ENCODE assay signal across 8 mouse cellular contexts in genomic region chr11:120795756-120796613, GRCm38 (mm10). TPM values are rescaled to one million over a fixed set of nuclear protein-coding genes. Genes with fewer than 3 reads are reported as not detected.
DNase-seq lines count a peak whose midpoint lies in the region; ATAC-seq and TF ChIP-seq lines count a peak whose summit lies in the region.

Gene Dus1l (minus strand): TSS chr11:120796403.

- no peaks in the 10 kb centered on the region for H3K9me3 ChIP-seq in ES-E14 (ENCODE audit: control insufficient read depth, insufficient read depth, low read depth, low read length)
- H3K9me3 ChIP-seq in forebrain, embryonic 16.5 days (ENCODE audit: control insufficient read depth, low read length), result no peaks in the 10 kb centered on the region
- no peaks in the 10 kb centered on the region for H3K9me3 ChIP-seq in lung, embryonic 14.5 days (ENCODE audit: low read depth, low read length)

- H3K4me3 ChIP-seq in ES-E14 (ENCODE audit: insufficient read depth in 1 of 2, low read depth in 1 of 2, low read length in 2 of 2, poor library complexity in 1 of 2, severe bottlenecking in 1 of 2), result peak within 1 kb of the TSS; percentile 81 to 95
- H3K4me3 ChIP-seq in forebrain, embryonic 16.5 days (replicated peaks; ENCODE audit: low read length), result peak within 1 kb of the TSS; percentile 96
- H3K4me3 ChIP-seq in layer of hippocampus, adult 2 months, result peak within 1 kb of the TSS; percentile 92
- H3K4me3 ChIP-seq in lung, embryonic 14.5 days (ENCODE audit: low read depth, low read length), result peak within 1 kb of the TSS; percentile 100
- H3K4me3 ChIP-seq in olfactory bulb, adult 2 months (ENCODE audit: insufficient read depth, low read depth, low read length), result peak within 1 kb of the TSS; percentile 89
- H3K4me3 ChIP-seq in thymus, adult 2 months (ENCODE audit: control insufficient read depth, insufficient read depth, low read length), result peak within 1 kb of the TSS; percentile 74

- WGBS in forebrain, embryonic 16.5 days, result 2% methylated on average over 59 of the region's 59 CpGs
- 2% methylated on average over 59 of the region's 59 CpGs for WGBS in lung, embryonic 14.5 days
- WGBS in olfactory bulb, adult 2 months, result 2% methylated on average over 59 of the region's 59 CpGs
- 2% methylated on average over 59 of the region's 59 CpGs for WGBS in thymus, adult 2 months

- TF ChIP-seq POLR2A in olfactory bulb, adult 2 months (IDR thresholded peaks at IDR 0.05; ENCODE audit: insufficient read depth, low read depth, low read length), result peak; percentile 95
- peak; percentile 59 for TF ChIP-seq POLR2A in thymus, adult 2 months (IDR thresholded peaks at IDR 0.05; ENCODE audit: control insufficient read depth, extremely low read depth, insufficient read depth, low read length, poor library complexity)

- H3K27ac ChIP-seq in ES-E14 (ENCODE audit: insufficient read depth, low read depth, low read length, poor library complexity, severe bottlenecking), result 0 out of 2 replicates have a peak within 1 kb of the TSS, but pooled peaks have one; percentile 24
- H3K27ac ChIP-seq in forebrain, embryonic 16.5 days (ENCODE audit: low read length), result peak within 1 kb of the TSS; percentile 78
- H3K27ac ChIP-seq in layer of hippocampus, adult 2 months, result peak within 1 kb of the TSS; percentile 91
- H3K27ac ChIP-seq in lung, embryonic 14.5 days (ENCODE audit: low read depth), result peak within 1 kb of the TSS; percentile 80; the same call in 1 of the 2 replicates
- H3K27ac ChIP-seq in olfactory bulb, adult 2 months (ENCODE audit: insufficient read depth, low read depth, low read length), result peak within 1 kb of the TSS; percentile 66
- H3K27ac ChIP-seq in thymus, adult 2 months (ENCODE audit: control insufficient read depth, insufficient read depth, low read length), result no peak within 1 kb of the TSS

- H3K9ac ChIP-seq in ES-E14 (ENCODE audit: insufficient read depth, low read depth, low read length, poor library complexity, severe bottlenecking), result peak within 1 kb of the TSS; percentile 96
- H3K9ac ChIP-seq in forebrain, embryonic 16.5 days (replicated peaks; ENCODE audit: low read depth, low read length), result peak within 1 kb of the TSS; percentile 93
- H3K9ac ChIP-seq in lung, embryonic 14.5 days, result peak within 1 kb of the TSS; percentile 93

- H3K4me1 ChIP-seq in ES-E14 (ENCODE audit: control insufficient read depth in 2 of 2, insufficient read depth in 2 of 2, low read length in 2 of 2, poor library complexity in 1 of 2), result peaks cover 1 to 13% of the 10 kb centered on the region in 2 experiments; a peak in 1 of 4 replicates
- peaks cover 29% of the 10 kb centered on the region for H3K4me1 ChIP-seq in forebrain, embryonic 16.5 days (replicated peaks; ENCODE audit: control insufficient read depth, insufficient read depth, low read length)
- peaks cover 10% of the 10 kb centered on the region for H3K4me1 ChIP-seq in lung, embryonic 14.5 days (ENCODE audit: insufficient read depth)
- H3K4me1 ChIP-seq in olfactory bulb, adult 2 months (ENCODE audit: control insufficient read depth, insufficient read depth, low read length), result peaks cover 11% of the 10 kb centered on the region
- peaks cover 9% of the 10 kb centered on the region for H3K4me1 ChIP-seq in thymus, adult 2 months (replicated peaks; ENCODE audit: control insufficient read depth, insufficient read depth, low read length)

- peak; percentile 94 for ATAC-seq in forebrain, embryonic 16.5 days
- ATAC-seq in lung, embryonic 14.5 days (ENCODE audit: insufficient read depth), result peak; percentile 87

- peak within 1 kb of the TSS; percentile 99 for H3K4me2 ChIP-seq in forebrain, embryonic 16.5 days (ENCODE audit: low read length)
- H3K4me2 ChIP-seq in lung, embryonic 14.5 days, result peak within 1 kb of the TSS; percentile 96

- DNase-seq in ES-E14 (ENCODE audit: low read depth, low spot score), result peak; percentile 98
- DNase-seq in cerebellum, adult 11-12 months, result peak; percentile 95
- peak; percentile 98 to 99 for DNase-seq in heart, postnatal 36 days
- DNase-seq in layer of hippocampus, adult 2 months (ENCODE audit: low spot score in 2 of 2), result peak; percentile 93 to 99
- DNase-seq in lung, embryonic 14.5 days, result peak; percentile 99
- DNase-seq in thymus, adult 2 months, result peak; percentile 98

- in situ Hi-C loops in ES-E14 (cut with MboI; ENCODE audit: low sequenced_read_pairs in 2 of 2, unreplicated experiment in 2 of 2), result no loop called here

- intact Hi-C loops in heart, postnatal 36 days (cut with DNase I), result loop anchor here (5.0 kb wide), 1 partner anchor 196 kb away; the partner anchor contains the start of gene Csnk1d

- H3K36me3 ChIP-seq in ES-E14 (ENCODE audit: control insufficient read depth, insufficient read depth, low read length, poor library complexity, severe bottlenecking), result peaks cover 43% of the 10 kb centered on the region
- peaks cover 7% of the 10 kb centered on the region for H3K36me3 ChIP-seq in forebrain, embryonic 16.5 days (ENCODE audit: control insufficient read depth, insufficient read depth)
- H3K36me3 ChIP-seq in lung, embryonic 14.5 days (ENCODE audit: insufficient read depth), result peaks cover 40% of the 10 kb centered on the region
- H3K36me3 ChIP-seq in thymus, adult 2 months (ENCODE audit: control insufficient read depth, insufficient read depth, low read length), result peaks cover 8% of the 10 kb centered on the region

- no peak for TF ChIP-seq CTCF in layer of hippocampus, adult 2 months (conservative IDR thresholded peaks at IDR 0.05)
- TF ChIP-seq CTCF in lung, embryonic 14.5 days (IDR thresholded peaks at IDR 0.05; ENCODE audit: low read depth), result no peak
- TF ChIP-seq CTCF in olfactory bulb, adult 2 months (IDR thresholded peaks at IDR 0.05; ENCODE audit: insufficient read depth, low read depth, low read length), result 0 out of 2 replicates have a peak, but pooled peaks have one; percentile 4
- no peak for TF ChIP-seq CTCF in thymus, adult 2 months (IDR thresholded peaks at IDR 0.05; ENCODE audit: borderline replicate concordance, control insufficient read depth, extremely low read depth, insufficient read depth, low read length, poor library complexity)

- H3K27me3 ChIP-seq in forebrain, embryonic 16.5 days (replicated peaks; ENCODE audit: control insufficient read depth, insufficient read depth, low read length), result no peaks in the 10 kb centered on the region
- H3K27me3 ChIP-seq in lung, embryonic 14.5 days (ENCODE audit: insufficient read depth, low read length), result no peaks in the 10 kb centered on the region
- no peaks in the 10 kb centered on the region for H3K27me3 ChIP-seq in thymus, adult 2 months (ENCODE audit: control insufficient read depth, insufficient read depth, low read length)

TF ChIP-seq in ES-E14, 5 proteins besides CTCF, POLR2A, EP300 and RAD21:
- TF ChIP-seq ZNF384 (IDR thresholded peaks at IDR 0.05; ENCODE audit: low read depth, low read length) (no peak), CHD2 (IDR thresholded peaks at IDR 0.05; ENCODE audit: low read depth, low read length) (peak; percentile 61; the same call in 1 of the 2 replicates), HCFC1 (IDR thresholded peaks at IDR 0.05; ENCODE audit: borderline replicate concordance, insufficient read depth, low read length) (peak; percentile 92)

RNA-seq across cellular contexts. Expression of gene Dus1l, which starts in this region (rescaled TPM):
- 101 and 124 TPM in 2 replicates for total RNA-seq in ES-E14 (2012; rRNA removed)
- 53.4 and 56.9 TPM in 2 replicates for polyA plus RNA-seq in forebrain, embryonic 16.5 days (2015; fragmentation: Nextera tagmentation; extraction: Ambion mirVana)
- total RNA-seq in heart, postnatal 36 days (2021), result 10 to 100 TPM; 25.0 to 29.0 TPM
- total RNA-seq in layer of hippocampus, adult 2 months (2021), result 10 to 100 TPM; 45.6 to 46.2 TPM
- polyA plus RNA-seq in lung, embryonic 14.5 days (2014; fragmentation: Nextera tagmentation; extraction: Ambion mirVana), result 77.2 and 87.4 TPM in 2 replicates
- not detected in 2 replicates for polyA plus RNA-seq in olfactory bulb, adult 2 months (2012; ENCODE audit: insufficient read depth, insufficient read length, low replicate concordance, missing spikeins)
- polyA plus RNA-seq in thymus, adult 2 months (2012; rRNA removed), result 65.8 and 70.3 TPM in 2 replicates

Comparison
In these comparisons a context has a peak if more than half of its experiments do, and no peak if none do; other contexts are left out.
1. RNA of gene Dus1l (polyA plus RNA-seq): 77.2 to 87.4 TPM in lung, embryonic 14.5 days, 65.8 to 70.3 TPM in thymus, adult 2 months and 53.4 to 56.9 TPM in forebrain, embryonic 16.5 days; not detected in olfactory bulb, adult 2 months; every median in the first group is over 10 times any median in the second.
2. Peak in every context shown above with its lines, with median percentiles within 50 percentile points of each other: DNase-seq, H3K4me3 ChIP-seq and H3K9ac ChIP-seq.